Mouse (Mus musculus) megakaryocyte-erythroid progenitor cell, adult 5-6 weeks (primary cell): ENCODE measurements around the gene Tom1l1. TPM values are rescaled to one million over a fixed set of nuclear protein-coding genes. Genes with fewer than 3 reads are reported as not detected.
A peak's percentile ranks its signal among the peaks of the same experiment; 100 is the strongest.

Experiments
- ATAC-seq: replicated peaks from 2 replicates; pipeline ENCODE4 v1.8.0; 2016; ENCODE audit warnings: mild to moderate bottlenecking, inconsistent platforms; ENCODE audit not compliant: severe bottlenecking, poor library complexity, low FRiP score, low TSS enrichment
- total RNA-seq, 2 experiments: library from RNA; stranded (forward) in 1 of 2; stranded (reverse) in 1 of 2; fragments of 200-1000, 215-1000 nt in 1 of 2; fragments of >200 nt in 1 of 2; fragmentation: Nextera tagmentation in 1 of 2; gene quantifications; 2 replicates each; pipeline ENCODE4 v1.2.3; 2014 to 2017

Tom1l1 gene
- total RNA-seq, 2 experiments from 2014 or later = 48.7 to 78.0 TPM

GRCm38 (mm10) chr11:90677027-90677426 lies 11.1 kb downstream of the Tom1l1 start:
- ATAC-seq = no peak

- peak; percentile 98 for ATAC-seq
Observed at GRCm38 (mm10) chr11:90675479-90676110, 12.6 kb downstream of the Tom1l1 start.

GRCm38 (mm10) chr11:90667325-90667724 lies 20.8 kb downstream of the Tom1l1 start:
- ATAC-seq = no peak

- peak; percentile 62 for ATAC-seq
Observed at GRCm38 (mm10) chr11:90666916-90667315, 21.2 kb downstream of the Tom1l1 start.

- no peak for ATAC-seq
Observed at GRCm38 (mm10) chr11:90666144-90666757, 21.9 kb downstream of the Tom1l1 start.

GRCm38 (mm10) chr11:90665161-90665560 lies 23.0 kb downstream of the Tom1l1 start:
- ATAC-seq = no peak

DNA sequence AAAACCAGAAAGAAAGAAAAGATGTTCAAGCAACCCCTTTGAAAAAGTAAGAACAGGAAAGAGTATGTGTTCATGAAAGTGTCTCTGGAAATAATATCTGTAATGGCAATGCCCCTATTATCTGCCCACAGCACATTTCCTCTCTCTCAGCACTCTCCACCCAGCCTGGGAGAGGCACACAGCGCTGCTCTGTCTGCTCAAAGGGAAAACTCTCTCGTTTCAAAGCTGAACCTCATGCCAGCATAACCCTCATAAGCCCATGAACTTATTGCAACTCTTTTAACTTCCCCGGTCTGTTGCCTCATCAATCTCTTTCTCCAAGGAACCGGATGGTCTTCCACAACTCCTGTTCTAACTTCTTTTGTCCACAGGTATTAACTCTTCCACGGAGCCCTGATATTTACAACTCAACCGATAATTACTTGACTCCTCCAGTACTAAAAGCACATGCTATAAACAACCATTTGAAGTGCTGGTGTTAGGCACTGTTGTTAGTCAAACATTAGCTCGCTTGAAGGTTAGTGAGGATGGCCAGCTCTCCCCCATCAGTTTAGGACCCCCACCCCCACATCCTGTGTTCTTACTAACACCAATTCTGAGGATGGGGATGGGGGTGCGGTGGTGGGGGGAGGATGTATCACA lies 23.7 kb downstream of the Tom1l1 start:
- ATAC-seq = peak; percentile 96

GRCm38 (mm10) chr11:90663618-90664297 lies 24.4 kb downstream of the Tom1l1 start:
- 0 out of 2 replicates have a peak, but pooled peaks have one; percentile 6 for ATAC-seq

DNA sequence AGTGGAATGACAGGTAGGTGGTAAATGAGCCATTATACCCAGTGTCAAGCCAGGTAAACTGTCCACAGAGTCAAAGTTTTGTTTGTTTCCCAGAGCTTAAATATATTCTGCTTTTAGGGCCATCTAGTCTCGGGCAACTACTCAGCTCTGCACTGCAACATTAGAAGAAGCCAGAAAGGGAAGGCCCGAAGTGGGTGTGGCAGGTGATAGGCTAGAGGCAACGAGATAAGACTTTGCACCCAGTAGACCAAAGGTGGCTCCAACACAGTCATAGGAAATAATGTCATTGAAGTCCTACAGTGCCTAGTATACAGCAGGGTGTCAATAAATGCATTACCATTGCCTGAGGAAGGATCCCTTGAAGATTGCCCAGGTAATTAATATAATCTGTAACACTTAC lies 25.1 kb downstream of the Tom1l1 start:
- ATAC-seq = peak; percentile 72

GRCm38 (mm10) chr11:90660662-90661061 lies 27.5 kb downstream of the Tom1l1 start:
- ATAC-seq = no peak

DNA sequence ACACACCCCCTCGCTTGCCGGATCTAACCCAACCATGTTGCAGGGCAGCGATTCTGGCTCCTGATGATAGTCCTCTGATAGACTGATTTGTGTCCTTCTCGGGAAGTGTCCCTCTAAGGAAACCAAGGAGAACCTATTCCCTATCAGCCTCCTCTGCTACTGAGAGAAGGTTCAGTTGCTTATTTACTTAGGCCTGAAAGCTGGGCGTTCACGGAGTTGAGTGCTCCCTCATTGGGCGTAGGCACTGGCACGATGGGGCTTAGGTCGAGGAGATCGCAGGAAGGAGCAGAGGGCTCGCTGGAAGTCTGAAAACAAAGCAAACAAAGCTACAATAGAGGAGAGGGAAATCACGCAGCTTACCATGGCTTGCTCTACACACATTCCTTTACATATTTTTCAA lies 30.6 kb downstream of the Tom1l1 start:
- ATAC-seq = no peak

GRCm38 (mm10) chr11:90652603-90653002 lies 35.6 kb downstream of the Tom1l1 start:
- no peak for ATAC-seq

GRCm38 (mm10) chr11:90650231-90650885 lies 37.8 kb downstream of the Tom1l1 start:
- peak; percentile 18 for ATAC-seq

- ATAC-seq = no peak
Observed at GRCm38 (mm10) chr11:90649777-90650176, 38.4 kb downstream of the Tom1l1 start.

DNA sequence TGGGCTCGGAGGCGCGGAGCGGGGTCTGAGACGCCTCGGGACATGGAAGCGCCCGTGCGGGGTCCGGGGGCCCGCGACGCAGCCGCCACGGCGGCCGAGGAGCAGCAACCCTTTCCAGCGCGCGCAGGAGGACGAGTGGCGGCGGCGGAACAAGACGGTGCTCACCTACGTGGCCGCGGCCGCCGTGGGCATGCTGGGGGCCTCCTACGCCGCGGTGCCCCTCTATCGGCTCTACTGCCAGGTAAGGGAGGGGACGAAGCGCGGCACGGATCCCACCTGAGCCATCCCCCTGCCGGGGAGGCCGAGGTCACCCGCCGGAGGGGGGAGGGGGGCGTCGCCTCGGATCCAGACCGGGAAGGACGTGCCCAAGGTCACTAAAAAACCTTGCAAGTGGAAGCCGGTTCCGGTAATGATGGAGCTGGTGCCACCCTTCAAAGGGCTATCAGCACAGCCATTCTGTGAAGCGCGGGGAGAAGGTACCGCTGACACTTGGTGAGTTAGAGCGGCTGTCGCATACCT lies 49.8 kb downstream of the Tom1l1 start:
- ATAC-seq = peak; percentile 54

DNA sequence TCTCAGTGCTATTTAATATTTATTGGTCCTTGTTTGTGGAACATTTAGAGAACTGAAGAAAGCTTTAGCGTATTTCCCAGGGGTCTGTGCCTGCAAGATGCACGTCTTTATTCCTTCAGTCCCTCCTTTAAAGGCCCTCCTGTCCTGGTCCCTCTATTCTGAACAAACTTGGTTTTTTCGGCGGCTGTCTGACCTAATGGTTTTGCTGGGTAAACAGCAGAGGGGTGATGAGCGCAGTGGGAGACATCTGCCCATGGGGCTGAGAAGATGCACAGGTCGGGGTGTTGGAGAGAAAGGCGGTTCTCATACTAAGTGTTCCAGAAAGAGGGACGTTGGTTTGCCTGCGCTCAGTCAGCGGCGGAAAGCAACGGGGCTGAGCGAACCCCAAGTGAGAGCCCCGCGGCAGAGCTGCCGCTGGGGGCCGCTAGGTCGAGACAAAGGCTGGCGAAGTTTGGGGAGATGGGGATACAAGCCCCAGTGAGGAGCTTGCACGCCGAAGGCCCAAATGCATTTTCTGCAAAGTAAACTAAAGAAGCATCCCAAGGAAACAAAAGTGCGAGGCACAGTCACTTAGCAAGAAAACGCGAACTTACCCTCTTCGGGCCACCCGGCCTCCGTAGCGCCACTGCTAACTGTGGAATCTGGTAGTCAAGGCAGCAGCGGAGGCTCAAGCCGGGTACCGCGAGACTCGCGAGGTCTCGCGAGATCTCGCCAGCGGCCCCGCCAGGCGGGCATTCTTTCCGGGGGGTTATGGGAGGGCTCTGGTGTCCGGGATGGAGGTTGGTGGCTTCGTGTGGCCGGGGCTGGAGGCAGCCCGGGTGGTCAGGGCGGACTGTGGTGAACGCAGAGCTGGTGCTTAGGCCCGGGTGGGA lies 50.5 kb downstream of the Tom1l1 start, which contains the start of the genes Stxbp4 and Cox11:
Stxbp4 (minus strand) TSS at position 645 of the 872 bp plus-strand sequence.
Cox11 (plus strand) TSS at position 734 of the 872 bp plus-strand sequence.
- ATAC-seq = peak; percentile 95

DNA sequence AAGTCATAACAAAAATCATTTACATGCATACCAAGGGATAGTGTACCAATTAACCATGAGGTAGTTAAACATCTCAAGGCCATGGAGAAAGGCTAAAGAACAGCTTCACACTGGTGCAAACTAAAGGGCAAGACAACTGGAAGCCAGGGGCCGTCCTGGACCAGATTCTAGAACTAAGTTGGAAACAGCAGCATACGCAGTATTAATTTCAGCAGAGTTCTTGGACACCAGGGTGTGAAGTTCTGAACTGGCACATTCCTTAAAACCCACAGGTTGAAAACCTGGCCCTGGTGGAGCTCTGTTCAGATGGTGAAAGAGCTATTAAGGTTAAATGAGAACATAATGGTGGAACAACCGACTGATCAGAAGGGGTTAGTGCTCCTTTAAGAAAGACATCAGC lies 53.5 kb downstream of the Tom1l1 start:
- no peak for ATAC-seq

- ATAC-seq = no peak
Observed at GRCm38 (mm10) chr11:90632480-90632879, 55.7 kb downstream of the Tom1l1 start.
